Mouse (Mus musculus) ES-Bruce4 (cell line): ENCODE data around the gene Flt3.

Experiments
- CTCF ChIP-seq: IDR thresholded peaks from one replicate; pipeline ENCODE4 v1.8.1; 2011; ENCODE audit warnings: low read depth, low read length
- EP300 ChIP-seq: IDR thresholded peaks from 2 replicates; pipeline ENCODE4 v1.6.1; 2011; ENCODE audit warnings: low read depth, low read length; ENCODE audit not compliant: insufficient read depth
- POLR2A ChIP-seq: IDR thresholded peaks from one replicate; pipeline ENCODE4 v1.8.1; 2011; ENCODE audit warnings: low read length; ENCODE audit not compliant: insufficient read depth

GRCm38 (mm10) chr5:147388376-147389008 lies 11.8 kb downstream of the Flt3 start:
- TF ChIP-seq CTCF (no peak), EP300 (no peak), POLR2A (no peak)
